Mouse (Mus musculus) myocyte (in vitro differentiated cells): ENCODE data around the gene Pkp4.

Experiments
- MYOD1 ChIP-seq, 3 experiments: IDR thresholded peaks; one replicate each; pipeline ENCODE4 v1.6.1; 2011; ENCODE audit warnings: control low read depth in 2 of 3, low read depth in 2 of 3, mild to moderate bottlenecking in 2 of 3, moderate library complexity in 1 of 3; ENCODE audit not compliant: insufficient read length in 2 of 3, control insufficient read depth in 1 of 3
- POLR2A ChIP-seq: IDR thresholded peaks from one replicate; pipeline ENCODE4 v1.6.1; 2011; ENCODE audit warnings: low read depth, mild to moderate bottlenecking, control low read depth, moderate library complexity; ENCODE audit not compliant: insufficient read length
- TCF3 ChIP-seq: IDR thresholded peaks from one replicate; pipeline ENCODE4 v1.6.1; 2011; ENCODE audit warnings: low read depth, control low read depth; ENCODE audit not compliant: insufficient read length

DNA sequence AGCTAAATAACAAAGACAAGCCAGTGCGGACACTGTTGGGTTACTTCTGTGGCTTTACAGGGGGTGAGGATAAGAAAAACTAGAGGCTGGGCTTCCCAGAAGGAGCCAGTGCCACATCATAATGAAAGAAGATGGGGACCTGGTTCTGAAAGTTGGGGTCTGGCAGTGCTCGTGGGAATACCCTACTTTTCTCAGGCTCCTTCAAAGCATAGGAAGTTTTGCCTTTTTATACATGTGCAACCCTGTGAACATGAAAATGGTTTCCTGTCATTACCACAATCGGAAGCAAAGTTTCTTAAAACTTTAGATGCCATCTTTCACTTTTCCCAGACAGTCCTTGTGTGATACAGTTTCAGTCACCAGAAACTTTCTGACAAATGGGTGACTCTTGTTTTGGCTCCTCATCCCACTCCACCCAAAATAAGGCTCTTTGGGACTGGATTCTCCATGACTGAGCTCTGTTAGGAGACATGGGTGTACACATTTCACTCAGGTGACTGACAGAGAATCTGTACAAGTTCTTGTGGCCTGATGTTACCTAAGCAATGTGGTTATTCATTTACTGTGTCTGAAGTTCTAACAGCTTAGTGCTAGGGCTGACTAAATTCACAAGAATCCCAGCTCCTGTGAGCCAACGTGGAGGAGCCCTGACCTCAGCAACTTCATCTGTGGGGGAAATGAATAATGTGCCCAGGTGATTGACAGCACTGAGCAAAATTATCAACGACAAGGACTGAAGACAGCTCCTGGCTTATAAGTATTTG lies 179.3 kb downstream of the Pkp4 start:
- TF ChIP-seq POLR2A: no peak
- TF ChIP-seq TCF3: no peak
- TF ChIP-seq MYOD1 (IDR thresholded peaks at IDR 0.05; ENCODE audit: control insufficient read depth in 1 of 3, insufficient read length in 2 of 3, low read depth in 2 of 3): no peak
